Mouse (Mus musculus) testis, postnatal 14 days (tissue): ENCODE measurements around the gene Gm20662.

ENCODE experiments used
- DNase-seq: peaks from one replicate; pipeline ENCODE4 v3.0.0; 2021; ENCODE audit warnings: low spot score

Gene Gm20662

DNA sequence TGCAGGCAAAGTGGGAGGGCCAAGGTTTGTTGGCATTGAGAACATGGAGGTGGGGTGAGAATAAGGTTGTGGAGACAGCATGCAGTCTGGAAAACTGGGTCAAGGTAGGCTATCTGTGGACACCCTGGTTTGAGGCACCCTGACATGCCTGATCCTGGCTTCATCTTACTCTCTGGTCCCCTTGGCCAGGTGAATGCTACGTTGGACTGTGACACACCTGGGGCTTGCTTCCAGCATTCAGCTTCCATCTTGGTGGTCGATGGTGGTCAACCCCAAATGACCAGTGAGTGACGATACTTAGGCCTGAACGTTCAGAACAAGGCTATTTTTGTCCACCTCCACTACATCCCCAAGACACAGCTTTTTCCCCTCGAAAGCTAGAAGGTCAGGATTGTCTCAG, at the start of gene Gm20662:
Gm20662 (plus strand) TSS at position 301 of the 400 bp plus-strand sequence.
- DNase-seq: no peak

DNA sequence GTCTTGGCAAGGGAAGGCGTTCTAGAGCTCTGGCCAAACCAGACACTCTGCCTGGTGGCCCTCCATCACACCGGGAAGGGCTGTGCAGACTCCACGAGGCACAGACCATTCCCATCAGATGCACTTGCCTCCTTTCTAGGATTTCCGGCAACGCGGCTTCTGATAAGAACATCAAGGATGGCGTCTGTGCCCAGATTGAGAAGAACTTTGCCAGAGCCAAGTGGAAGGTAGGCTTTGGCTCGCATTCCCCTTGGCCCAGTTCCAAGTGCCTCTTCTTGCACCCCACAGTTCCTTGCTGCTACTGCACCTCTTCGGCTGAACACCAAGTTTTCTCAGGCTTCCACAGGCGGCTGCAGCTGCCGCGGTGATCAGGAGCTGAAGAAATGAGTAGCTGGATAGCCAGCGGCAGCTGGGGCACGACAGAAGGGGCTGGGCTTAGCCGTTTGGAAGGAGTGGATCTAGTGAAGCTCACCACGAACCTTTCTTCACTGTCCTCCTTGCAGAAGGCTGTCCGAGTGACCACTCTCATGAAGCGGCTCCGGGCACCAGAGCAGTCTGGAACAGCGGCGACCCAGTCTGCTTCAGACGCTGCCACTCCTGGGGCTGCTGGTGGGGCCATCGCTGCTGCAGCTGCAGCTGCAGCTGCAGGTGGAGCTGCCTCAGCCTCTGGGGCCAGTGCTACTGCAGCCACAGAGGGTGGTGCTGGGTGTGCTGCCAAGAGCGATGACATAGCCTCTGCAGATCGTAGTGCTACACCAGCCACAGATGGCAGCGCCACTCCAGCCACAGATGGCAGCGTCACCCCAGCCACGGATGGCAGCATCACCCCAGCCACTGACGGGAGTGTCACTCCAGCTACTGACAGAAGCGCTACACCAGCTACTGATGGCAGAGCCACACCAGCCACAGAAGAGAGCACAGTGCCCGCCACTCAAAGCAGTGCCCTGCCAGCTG, 48.6 kb upstream of the Gm20662 start:
- no peak for DNase-seq

DNA sequence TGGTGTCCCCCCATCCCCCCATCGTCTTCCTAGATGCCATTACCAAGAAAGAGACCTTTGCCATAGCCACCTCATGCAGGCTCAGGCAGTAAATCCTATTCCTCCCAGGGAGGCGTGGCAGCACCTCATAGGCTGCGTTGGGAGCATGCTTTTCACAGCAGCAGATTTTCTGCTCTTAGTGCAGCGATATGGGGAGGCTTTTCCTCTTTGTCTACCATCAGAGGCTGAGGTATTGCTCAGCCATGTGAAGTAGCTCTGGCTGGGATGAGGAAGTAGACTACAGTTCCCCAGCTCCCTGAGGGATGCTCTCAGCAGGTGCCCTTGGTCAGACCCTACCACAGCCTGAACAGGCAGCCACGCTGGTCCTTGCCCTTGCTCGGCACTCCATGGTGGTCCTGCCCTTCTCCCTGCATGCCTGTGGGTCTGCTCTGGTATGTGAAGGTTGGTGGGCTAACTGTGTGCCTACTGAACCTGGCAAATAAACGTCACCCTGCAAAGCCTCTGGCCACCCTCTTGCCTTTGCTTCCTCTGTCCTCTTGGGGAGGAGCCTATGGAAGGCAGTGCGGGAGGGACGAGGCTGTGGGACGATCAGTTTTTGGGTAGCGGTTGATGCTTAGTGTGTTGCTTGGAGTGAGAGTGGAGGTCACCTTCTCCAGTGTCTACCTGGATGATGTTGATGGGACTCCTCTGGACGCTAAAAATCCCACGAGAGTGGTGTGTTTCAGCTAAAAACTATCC, 46.8 kb upstream of the Gm20662 start:
- DNase-seq: no peak

DNA sequence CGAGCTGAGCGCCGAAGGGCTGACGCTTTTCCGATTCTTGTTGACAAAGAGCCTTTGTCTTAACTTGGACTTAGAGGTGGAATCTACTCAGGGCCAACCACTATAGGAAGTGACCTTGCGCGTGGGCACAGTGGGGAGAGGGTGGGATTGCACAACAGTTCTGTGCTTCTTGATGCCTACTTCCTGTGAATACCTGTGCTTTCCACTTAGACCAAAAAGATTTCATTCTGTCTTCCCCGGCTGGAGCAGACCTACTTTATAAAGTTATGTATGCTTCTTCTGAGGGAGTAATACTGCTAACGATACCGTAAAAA, 46.3 kb upstream of the Gm20662 start, which contains the start of gene Traip:
Traip (plus strand) TSS at position 215 of the 314 bp plus-strand sequence.
- no peak for DNase-seq

- DNase-seq: peak; percentile 92
Measured at GRCm38 (mm10) chr9:107950460-107951355, 45.4 kb upstream of the Gm20662 start.

- no peak for DNase-seq
Measured at GRCm38 (mm10) chr9:107955613-107956289, 40.4 kb upstream of the Gm20662 start.

DNA sequence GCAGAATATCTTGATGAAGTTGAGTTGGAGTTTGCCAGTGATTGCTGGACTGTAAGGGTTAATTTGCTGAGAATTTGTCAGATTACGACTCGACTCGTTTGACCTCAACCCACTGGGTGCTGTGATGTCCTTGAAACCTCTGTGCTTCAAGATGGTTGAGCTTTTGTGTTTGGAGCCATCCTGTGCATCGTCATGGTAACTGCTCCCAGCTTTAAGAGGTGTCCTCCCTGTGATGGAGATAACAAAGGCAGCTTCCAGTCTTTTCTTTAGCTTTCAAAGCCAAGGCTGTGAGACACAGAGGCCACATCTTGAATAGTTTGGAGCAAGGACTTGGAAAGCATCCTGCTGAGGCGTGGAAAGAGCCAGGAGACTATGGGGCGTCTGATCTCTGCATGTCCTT, 39.0 kb upstream of the Gm20662 start:
- DNase-seq: no peak

- no peak for DNase-seq
Measured at GRCm38 (mm10) chr9:107959896-107960295, 36.3 kb upstream of the Gm20662 start.

GRCm38 (mm10) chr9:107960928-107961327, 35.2 kb upstream of the Gm20662 start:
- DNase-seq: no peak

GRCm38 (mm10) chr9:107961351-107961762, 34.8 kb upstream of the Gm20662 start:
- DNase-seq: no peak

DNA sequence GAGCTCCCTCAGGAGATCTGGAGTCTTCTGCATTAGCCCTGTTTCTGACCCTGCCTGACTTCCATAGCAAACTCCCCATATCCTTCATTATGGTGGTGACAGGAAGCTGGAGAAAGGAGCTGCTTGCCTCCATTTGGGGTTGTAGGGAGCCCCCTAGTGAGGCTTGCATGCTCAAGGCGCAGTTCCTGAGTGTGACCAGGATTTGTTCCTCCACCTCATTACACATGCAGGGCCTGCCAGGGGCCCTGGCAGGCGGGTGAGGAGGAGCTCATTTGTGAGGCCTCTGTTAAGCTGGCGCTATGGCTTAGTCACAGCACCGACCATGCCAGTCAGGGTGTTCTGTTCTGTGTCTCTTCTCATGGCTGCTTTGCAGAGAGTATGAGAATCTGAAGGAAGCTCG, 34.3 kb upstream of the Gm20662 start:
- no peak for DNase-seq

DNA sequence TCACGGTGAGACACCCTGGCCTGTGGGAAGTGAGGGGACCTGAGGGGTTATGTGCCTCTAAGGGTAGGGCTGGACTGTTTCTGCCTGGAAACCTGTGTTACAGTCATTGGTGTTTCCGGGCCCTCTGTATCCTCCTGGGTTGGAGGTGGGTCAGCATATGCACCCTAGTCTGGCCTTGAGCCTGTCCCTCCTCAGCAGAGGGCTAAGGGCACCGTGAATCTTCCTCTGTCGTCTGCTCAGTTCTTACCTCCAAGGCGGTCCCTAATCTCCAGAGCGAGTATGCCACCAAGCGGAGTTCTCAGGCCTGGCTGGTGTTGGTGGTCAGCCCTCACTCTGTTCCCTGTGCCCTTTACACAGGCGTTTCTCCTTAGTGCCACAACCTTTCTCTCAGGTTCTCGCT, 33.2 kb upstream of the Gm20662 start:
- DNase-seq: no peak

GRCm38 (mm10) chr9:107963700-107964099, 32.4 kb upstream of the Gm20662 start:
- no peak for DNase-seq

DNA sequence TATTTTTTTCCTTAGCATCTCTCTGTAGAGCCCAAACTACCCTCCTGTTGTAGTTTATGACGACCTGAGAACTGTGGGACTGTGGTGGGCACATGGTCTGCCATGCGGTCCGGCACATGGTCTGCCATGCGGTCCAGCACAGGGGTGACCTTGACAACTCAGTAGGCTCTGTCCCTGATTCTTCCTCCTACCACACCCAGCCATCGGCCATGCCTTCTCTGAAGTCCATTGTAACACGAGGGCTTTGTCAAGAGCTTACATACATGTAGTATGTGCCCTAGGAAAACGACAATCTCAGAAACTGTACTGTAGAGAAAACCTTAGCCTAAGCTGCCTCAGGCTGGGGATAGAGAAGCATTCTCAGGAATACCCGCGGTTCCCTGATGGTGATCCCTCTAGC, 31.5 kb upstream of the Gm20662 start:
- DNase-seq: no peak

GRCm38 (mm10) chr9:107966676-107967075, 29.5 kb upstream of the Gm20662 start:
- DNase-seq: no peak

- DNase-seq: no peak
Measured at GRCm38 (mm10) chr9:107967437-107967836, 28.7 kb upstream of the Gm20662 start.

DNA sequence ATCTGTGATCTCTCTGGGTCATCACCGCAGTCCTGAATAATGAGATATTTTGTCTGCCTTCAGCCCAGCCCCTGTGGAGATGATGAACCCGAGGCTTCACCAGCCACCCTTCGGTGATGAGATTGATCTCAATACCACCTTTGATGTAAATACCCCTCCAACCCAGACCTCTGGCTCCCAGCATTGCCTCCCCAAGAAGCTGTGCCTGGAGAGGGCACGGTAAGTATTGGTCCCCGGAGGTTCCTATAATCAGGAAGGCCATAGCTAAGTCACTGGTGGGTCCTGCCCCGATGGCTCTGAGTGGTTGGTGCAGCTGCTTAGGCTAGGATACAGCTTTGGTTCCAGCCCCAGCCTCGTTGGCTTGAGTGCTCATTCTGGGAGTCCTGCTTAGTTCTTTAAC, 27.6 kb upstream of the Gm20662 start:
- DNase-seq: no peak

DNA sequence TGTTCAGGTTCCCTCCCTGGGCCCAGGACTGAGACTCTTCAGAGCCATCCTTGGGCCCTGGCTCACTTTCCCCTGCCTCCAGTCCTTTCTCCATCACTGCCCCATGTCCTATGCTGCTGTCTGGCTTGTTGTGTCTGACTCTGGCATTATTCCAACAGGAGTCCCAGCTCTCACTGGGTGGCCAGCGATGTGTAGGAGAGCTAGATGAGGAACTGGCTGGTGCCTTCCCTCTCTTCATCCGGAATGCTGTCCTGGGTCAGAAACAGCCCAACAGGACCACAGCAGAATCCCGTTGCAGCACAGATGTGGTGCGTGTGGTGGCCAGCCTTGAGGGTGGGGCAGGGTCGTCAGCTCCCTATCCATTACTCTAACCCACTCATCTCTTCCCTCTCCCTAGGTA, 25.8 kb upstream of the Gm20662 start:
- DNase-seq: no peak

DNA sequence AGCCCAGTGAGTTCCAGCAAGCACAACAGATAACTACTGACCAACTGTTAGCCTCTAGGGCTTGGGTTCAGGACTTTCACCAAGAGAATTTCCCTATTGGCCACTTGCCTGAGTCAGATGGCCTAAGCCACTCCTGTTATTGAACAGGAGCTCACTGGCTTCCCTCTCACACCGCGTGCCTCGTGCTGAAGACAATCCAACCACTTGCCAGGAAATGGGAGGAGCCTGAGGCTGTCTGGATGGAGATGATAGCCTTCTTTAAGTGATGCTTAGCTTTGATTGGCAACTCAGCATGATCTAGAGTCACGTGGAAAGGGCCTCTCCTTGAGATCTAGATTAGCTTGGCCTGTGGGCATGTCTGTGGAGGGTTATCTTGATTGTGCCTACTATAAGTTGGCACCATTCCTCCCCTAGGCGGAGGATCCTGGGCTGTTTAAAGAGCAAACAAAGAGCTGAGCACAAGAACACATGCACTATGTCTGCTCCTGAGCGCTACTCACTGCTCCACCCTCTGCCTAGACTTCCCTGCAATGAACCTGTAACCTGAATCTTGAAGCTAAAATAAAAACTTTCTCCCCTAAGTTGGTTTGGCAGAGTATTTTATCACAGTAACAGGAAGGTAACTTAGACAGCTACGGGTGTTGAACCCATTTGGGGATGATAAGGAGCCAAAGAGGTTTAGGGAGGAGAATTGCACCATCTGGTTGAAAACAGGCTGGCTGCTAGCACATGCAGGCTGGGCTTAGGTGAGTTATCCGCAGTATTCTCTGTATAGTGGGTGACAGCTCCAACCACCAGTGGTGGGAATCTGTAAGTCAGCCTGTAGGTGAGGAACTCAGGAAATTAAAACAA, 24.2 kb upstream of the Gm20662 start:
- no peak for DNase-seq

- no peak for DNase-seq
Measured at GRCm38 (mm10) chr9:107974491-107975171, 21.5 kb upstream of the Gm20662 start.
